Mouse (Mus musculus): ENCODE results near the gene Nacad. TPM values are rescaled to one million over a fixed set of nuclear protein-coding genes. Genes with fewer than 3 reads are reported as not detected.

Nacad gene
- polyA plus RNA-seq, 1 experiment from 2014 or later: 9.8 TPM

GRCm38 (mm10) chr11:6563201-6563600, 42.7 kb downstream of the Nacad start:
- DNase-seq (ENCODE audit: low spot score): no peak
- H3K36me3 ChIP-seq (replicated peaks): peaks cover 63% of the 10 kb centered on the region
- no peaks in the 10 kb centered on the region for H3K4me1 ChIP-seq
- WGBS: 90% methylated on average over 4 of the region's 4 CpGs
- no peak overlapping the region for H3K27ac ChIP-seq (replicated peaks)
- H3K9me3 ChIP-seq: no peaks in the 10 kb centered on the region
- H3K4me3 ChIP-seq: no peak overlapping the region
- no peaks in the 10 kb centered on the region for H3K27me3 ChIP-seq (replicated peaks; ENCODE audit: low read depth, poor library complexity, severe bottlenecking)

GRCm38 (mm10) chr11:6562359-6562758, 43.5 kb downstream of the Nacad start:
- Histone ChIP-seq H3K27me3 (replicated peaks; ENCODE audit: low read depth, poor library complexity, severe bottlenecking) (no peaks in the 10 kb centered on the region), H3K9me3 (no peaks in the 10 kb centered on the region), H3K4me1 (no peaks in the 10 kb centered on the region), H3K36me3 (replicated peaks) (peaks cover 64% of the 10 kb centered on the region), H3K27ac (replicated peaks) (no peak overlapping the region), H3K4me3 (no peak overlapping the region)
- DNase-seq (ENCODE audit: low spot score): no peak
- 81% methylated on average over 6 of the region's 6 CpGs for WGBS

GRCm38 (mm10) chr11:6561474-6561873, 44.4 kb downstream of the Nacad start:
- Histone ChIP-seq H3K9me3 (no peaks in the 10 kb centered on the region), H3K27ac (replicated peaks) (no peak overlapping the region), H3K4me1 (no peaks in the 10 kb centered on the region), H3K27me3 (replicated peaks; ENCODE audit: low read depth, poor library complexity, severe bottlenecking) (no peaks in the 10 kb centered on the region), H3K36me3 (replicated peaks) (peaks cover 71% of the 10 kb centered on the region), H3K4me3 (no peak overlapping the region)
- WGBS: 94% methylated on average over 4 of the region's 4 CpGs
- no peak for DNase-seq (ENCODE audit: low spot score)

GRCm38 (mm10) chr11:6560655-6561360, 45.0 kb downstream of the Nacad start:
- Histone ChIP-seq H3K4me3 (no peak overlapping the region), H3K9me3 (no peaks in the 10 kb centered on the region), H3K27me3 (replicated peaks; ENCODE audit: low read depth, poor library complexity, severe bottlenecking) (no peaks in the 10 kb centered on the region), H3K36me3 (replicated peaks) (peaks cover 71% of the 10 kb centered on the region), H3K4me1 (no peaks in the 10 kb centered on the region), H3K27ac (replicated peaks) (no peak overlapping the region)
- 91% methylated on average over 13 of the region's 13 CpGs for WGBS
- no peak for DNase-seq (ENCODE audit: low spot score)

- no peak overlapping the region for H3K4me3 ChIP-seq
- no peak for DNase-seq (ENCODE audit: low spot score)
- no peaks in the 10 kb centered on the region; the same call in 1 of the 2 replicates for H3K4me1 ChIP-seq
- H3K36me3 ChIP-seq (replicated peaks): peaks cover 70% of the 10 kb centered on the region
- H3K27ac ChIP-seq (replicated peaks): no peak overlapping the region
- WGBS: 94% methylated on average over 2 of the region's 2 CpGs
- no peaks in the 10 kb centered on the region for H3K27me3 ChIP-seq (replicated peaks; ENCODE audit: low read depth, poor library complexity, severe bottlenecking)
- H3K9me3 ChIP-seq: no peaks in the 10 kb centered on the region
Observed at GRCm38 (mm10) chr11:6559996-6560395, 45.9 kb downstream of the Nacad start.

- H3K27ac ChIP-seq (replicated peaks): no peak overlapping the region
- H3K4me1 ChIP-seq: no peaks in the 10 kb centered on the region; the same call in 1 of the 2 replicates
- H3K36me3 ChIP-seq (replicated peaks): peaks cover 71% of the 10 kb centered on the region
- DNase-seq (ENCODE audit: low spot score): no peak
- H3K4me3 ChIP-seq: no peak overlapping the region
- WGBS: 91% methylated on average over 3 of the region's 3 CpGs
- no peaks in the 10 kb centered on the region for H3K9me3 ChIP-seq
- H3K27me3 ChIP-seq (replicated peaks; ENCODE audit: low read depth, poor library complexity, severe bottlenecking): no peaks in the 10 kb centered on the region
Observed at GRCm38 (mm10) chr11:6558234-6558633, 47.6 kb downstream of the Nacad start.

GRCm38 (mm10) chr11:6550201-6550600, 55.7 kb downstream of the Nacad start:
- Histone ChIP-seq H3K9me3 (no peaks in the 10 kb centered on the region), H3K36me3 (replicated peaks) (peaks cover 63% of the 10 kb centered on the region), H3K27me3 (replicated peaks; ENCODE audit: low read depth, poor library complexity, severe bottlenecking) (no peaks in the 10 kb centered on the region), H3K4me1 (peaks cover 19% of the 10 kb centered on the region), H3K4me3 (no peak overlapping the region), H3K27ac (replicated peaks) (no peak overlapping the region)
- no peak for DNase-seq (ENCODE audit: low spot score)
- 95% methylated on average over 3 of the region's 3 CpGs for WGBS

GRCm38 (mm10) chr11:6549770-6550169, 56.1 kb downstream of the Nacad start:
- no peak overlapping the region for H3K4me3 ChIP-seq
- no peak for DNase-seq (ENCODE audit: low spot score)
- H3K27me3 ChIP-seq (replicated peaks; ENCODE audit: low read depth, poor library complexity, severe bottlenecking): no peaks in the 10 kb centered on the region
- no peak overlapping the region for H3K27ac ChIP-seq (replicated peaks)
- H3K9me3 ChIP-seq: no peaks in the 10 kb centered on the region
- WGBS: 93% methylated on average over 2 of the region's 2 CpGs
- peaks cover 19% of the 10 kb centered on the region for H3K4me1 ChIP-seq
- peaks cover 60% of the 10 kb centered on the region for H3K36me3 ChIP-seq (replicated peaks)

Other genes starting within 250 kb of the Nacad start
- gene Zmiz2, start 217.0 kb downstream of the Nacad start, polyA plus RNA-seq (2016; fragmentation: Nextera tagmentation; extraction: Ambion mirVana): 13.1 and 13.6 TPM in 2 replicates
- 6,156 and 6,219 TPM in 2 replicates for gene Ppia, start 190.6 kb downstream of the Nacad start, polyA plus RNA-seq (2016; fragmentation: Nextera tagmentation; extraction: Ambion mirVana)
- gene H2afv, start 161.6 kb downstream of the Nacad start, polyA plus RNA-seq (2016; fragmentation: Nextera tagmentation; extraction: Ambion mirVana): 746 and 786 TPM in 2 replicates
- 17.5 and 17.7 TPM in 2 replicates for gene Purb, start 130.1 kb downstream of the Nacad start, polyA plus RNA-seq (2016; fragmentation: Nextera tagmentation; extraction: Ambion mirVana)
- 0.75 and 1.1 TPM in 2 replicates for gene Myo1g, start 85.1 kb downstream of the Nacad start, polyA plus RNA-seq (2016; fragmentation: Nextera tagmentation; extraction: Ambion mirVana)
- gene Ccm2, start 59.2 kb downstream of the Nacad start, polyA plus RNA-seq (2016; fragmentation: Nextera tagmentation; extraction: Ambion mirVana): 109 and 114 TPM in 2 replicates
- gene Tbrg4, start 20.0 kb upstream of the Nacad start, polyA plus RNA-seq (2016; fragmentation: Nextera tagmentation; extraction: Ambion mirVana): 66.9 and 74.2 TPM in 2 replicates
- not detected in 2 replicates for gene Wap, start 32.6 kb upstream of the Nacad start, polyA plus RNA-seq (2016; fragmentation: Nextera tagmentation; extraction: Ambion mirVana)
- 5.0 and 5.1 TPM in 2 replicates for gene Ramp3, start 52.5 kb upstream of the Nacad start, polyA plus RNA-seq (2016; fragmentation: Nextera tagmentation; extraction: Ambion mirVana)
- gene Gm11983, start 231.6 kb upstream of the Nacad start, polyA plus RNA-seq (2016; fragmentation: Nextera tagmentation; extraction: Ambion mirVana): not detected in 2 replicates